Mouse (Mus musculus): ENCODE data around the gene Arhgap45.

Arhgap45 gene

GRCm38 (mm10) chr10:79986963-79987362 lies 29.5 kb upstream of the Arhgap45 start:
- DNase-seq (ENCODE audit: low read depth, low spot score) = no peak

GRCm38 (mm10) chr10:79987771-79988505 lies 28.5 kb upstream of the Arhgap45 start:
- no peak for DNase-seq (ENCODE audit: low read depth, low spot score)

DNA sequence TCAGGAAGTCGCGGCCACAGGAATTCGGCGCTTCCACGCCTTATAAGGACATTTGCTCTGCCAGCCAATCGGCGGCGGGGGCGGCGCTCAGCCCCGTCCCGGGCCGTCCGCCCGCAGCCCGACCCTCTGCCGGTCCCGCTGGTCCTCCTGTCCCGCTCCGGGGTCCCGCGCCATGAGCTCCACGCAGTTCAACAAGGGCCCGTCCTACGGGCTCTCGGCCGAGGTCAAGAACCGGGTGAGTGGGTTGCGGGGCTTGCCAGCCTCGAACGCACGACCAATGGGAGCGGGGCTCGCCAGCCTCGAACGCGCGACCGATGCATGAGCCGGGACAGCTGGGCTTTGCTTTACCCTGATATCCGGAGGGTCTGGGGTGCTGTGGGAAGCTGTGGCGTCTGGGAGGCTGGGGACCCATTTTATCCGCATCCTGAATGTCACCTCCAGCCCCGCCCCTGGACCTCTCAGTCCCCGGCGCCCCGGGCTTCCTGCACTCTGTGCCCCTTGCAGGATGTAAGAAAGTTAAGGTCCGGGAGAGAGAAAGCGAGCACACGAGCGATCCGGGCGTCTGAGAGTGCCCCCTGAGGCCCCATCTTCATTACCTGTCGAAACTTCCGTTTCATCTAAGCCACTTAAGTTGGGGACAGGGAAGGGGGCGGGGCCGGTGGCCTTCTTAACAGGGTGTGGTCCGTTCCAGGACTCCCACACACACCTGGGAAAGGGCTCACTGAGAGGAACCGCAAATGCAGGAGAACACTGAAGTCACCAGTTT lies 27.8 kb upstream of the Arhgap45 start, which contains the start of gene Cnn2:
Cnn2 (plus strand) TSS at position 79 of the 766 bp plus-strand sequence.
- no peak for DNase-seq (ENCODE audit: low read depth, low spot score)

DNA sequence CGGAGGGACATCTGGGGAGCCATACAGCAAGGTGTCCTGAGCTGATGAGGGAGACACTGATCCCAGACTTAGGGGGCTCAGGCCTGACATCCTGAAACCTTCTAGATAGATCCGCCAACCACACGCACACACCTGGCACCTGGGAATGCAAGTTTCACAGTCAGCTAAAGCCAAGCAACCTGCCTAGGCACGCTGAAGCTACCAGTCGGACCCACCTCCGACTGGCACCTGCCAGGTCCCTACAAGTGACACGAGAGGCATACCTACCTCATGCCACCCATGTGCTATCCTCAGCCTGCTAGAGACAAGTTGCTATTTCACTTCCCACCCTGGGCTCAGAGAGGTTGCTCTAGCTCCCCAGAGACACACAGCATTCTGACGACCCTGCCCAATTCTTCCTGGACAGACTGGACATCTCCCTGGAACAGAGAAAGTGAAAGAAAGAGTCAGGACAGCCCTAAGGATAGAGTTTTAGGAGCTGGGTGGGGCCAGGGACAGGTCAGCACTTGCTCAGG lies 27.1 kb upstream of the Arhgap45 start:
- DNase-seq (ENCODE audit: low read depth, low spot score) = no peak

- DNase-seq (ENCODE audit: low read depth, low spot score) = no peak
These were observed 26.6 kb upstream of the Arhgap45 start for GRCm38 (mm10) chr10:79989870-79990269.

DNA sequence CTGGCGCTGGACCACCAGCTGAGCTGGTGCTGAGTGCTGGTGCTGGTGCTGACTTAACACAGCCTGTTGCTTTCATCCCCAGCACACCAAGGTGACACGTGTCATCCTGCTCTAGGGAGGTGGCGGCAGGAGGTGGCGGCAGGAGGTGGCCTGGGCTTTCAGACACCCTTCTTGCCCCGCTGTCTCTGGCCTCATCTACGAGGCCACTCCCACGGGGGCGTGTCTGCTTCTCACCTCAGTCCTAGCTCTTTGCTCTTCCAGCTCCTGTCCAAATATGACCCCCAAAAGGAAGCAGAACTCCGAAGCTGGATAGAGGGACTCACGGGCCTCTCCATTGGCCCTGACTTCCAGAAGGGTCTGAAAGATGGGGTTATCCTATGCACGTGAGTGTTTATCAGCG lies 25.4 kb upstream of the Arhgap45 start:
- DNase-seq (ENCODE audit: low read depth, low spot score) = no peak

DNA sequence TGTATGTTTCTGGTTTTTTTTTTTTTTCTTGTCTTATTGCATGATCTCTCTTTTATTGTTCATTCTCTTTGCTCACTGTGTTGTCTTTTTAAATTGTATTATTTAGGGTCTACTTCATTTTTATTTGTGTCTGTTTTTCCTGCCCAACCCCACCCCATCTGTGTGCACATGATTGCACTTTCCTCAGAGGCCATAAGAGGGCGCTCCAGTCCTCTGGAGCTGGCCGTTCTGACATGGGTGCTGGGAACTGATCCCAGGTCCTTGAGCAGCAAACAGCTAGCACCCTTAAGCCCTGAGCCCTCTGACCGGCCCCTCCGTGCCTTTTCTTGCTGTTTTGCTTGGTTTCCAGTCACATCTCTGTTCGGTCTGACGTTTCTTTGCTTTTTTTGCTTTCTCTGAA lies 24.9 kb upstream of the Arhgap45 start:
- DNase-seq (ENCODE audit: low read depth, low spot score) = no peak

DNA sequence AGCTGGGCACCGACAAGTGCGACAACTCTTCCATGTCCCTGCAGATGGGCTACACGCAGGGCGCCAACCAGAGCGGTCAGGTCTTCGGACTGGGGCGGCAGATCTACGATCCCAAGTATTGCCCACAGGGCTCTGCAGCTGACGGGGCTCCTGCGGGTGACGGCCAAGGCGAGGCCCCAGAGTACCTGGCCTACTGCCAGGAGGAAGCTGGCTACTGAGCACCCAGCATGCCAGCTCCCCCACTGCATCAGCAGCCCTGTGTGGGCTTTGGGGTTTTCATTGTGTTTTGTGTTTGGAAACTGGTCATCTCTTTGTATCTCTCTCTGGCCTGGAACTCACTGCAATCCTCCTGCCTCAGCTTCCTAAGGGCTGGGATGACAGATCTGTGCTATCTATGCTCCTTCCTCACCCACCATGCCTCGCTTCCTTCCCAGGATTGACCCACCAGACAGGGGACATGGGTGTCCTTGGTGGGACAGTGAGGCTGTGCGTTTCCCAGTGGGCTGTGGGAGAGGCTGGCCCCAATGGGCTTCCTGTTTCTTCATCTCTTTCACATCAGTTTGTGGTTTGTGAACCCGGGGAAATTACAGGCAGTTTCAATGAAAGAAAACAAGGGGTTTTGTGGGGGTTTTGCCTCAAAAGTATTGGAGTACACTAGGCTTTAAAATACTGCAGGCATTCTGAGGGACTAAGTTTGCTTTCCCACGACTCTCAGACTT lies 21.9 kb upstream of the Arhgap45 start:
- DNase-seq (ENCODE audit: low read depth, low spot score) = no peak

DNA sequence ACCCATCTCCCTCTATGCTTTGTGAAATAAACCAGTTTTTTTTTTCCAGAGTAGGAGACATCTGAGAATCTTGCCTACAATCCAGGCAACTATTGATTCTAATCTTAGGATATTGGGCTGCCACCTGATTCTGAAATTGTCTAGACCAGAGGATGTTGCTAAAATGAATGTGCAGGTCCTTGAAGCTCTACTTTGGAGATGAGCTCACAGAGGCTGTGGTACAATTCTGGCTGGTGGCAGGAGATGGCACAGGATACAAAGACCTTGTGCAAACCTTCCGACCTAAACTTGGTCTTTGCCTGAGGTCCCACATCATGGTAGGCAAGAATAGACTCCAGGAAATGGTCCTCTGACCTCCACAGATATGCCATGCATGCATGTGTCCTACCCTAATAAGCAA lies 20.8 kb upstream of the Arhgap45 start:
- DNase-seq (ENCODE audit: low read depth, low spot score) = no peak

GRCm38 (mm10) chr10:79996272-79997033 lies 20.0 kb upstream of the Arhgap45 start, which contains the start of gene Abca7:
Gene Abca7, plus strand, starts transcription at chr10:79996494.
- DNase-seq (ENCODE audit: low read depth, low spot score) = peak; percentile 87

- peak; percentile 53 for DNase-seq (ENCODE audit: low read depth, low spot score)
These were observed 19.3 kb upstream of the Arhgap45 start for GRCm38 (mm10) chr10:79997034-79997760.

GRCm38 (mm10) chr10:79997819-79998218 lies 18.6 kb upstream of the Arhgap45 start:
- DNase-seq (ENCODE audit: low read depth, low spot score) = no peak

- no peak for DNase-seq (ENCODE audit: low read depth, low spot score)
These were observed 14.5 kb upstream of the Arhgap45 start for GRCm38 (mm10) chr10:80001945-80002344.

DNA sequence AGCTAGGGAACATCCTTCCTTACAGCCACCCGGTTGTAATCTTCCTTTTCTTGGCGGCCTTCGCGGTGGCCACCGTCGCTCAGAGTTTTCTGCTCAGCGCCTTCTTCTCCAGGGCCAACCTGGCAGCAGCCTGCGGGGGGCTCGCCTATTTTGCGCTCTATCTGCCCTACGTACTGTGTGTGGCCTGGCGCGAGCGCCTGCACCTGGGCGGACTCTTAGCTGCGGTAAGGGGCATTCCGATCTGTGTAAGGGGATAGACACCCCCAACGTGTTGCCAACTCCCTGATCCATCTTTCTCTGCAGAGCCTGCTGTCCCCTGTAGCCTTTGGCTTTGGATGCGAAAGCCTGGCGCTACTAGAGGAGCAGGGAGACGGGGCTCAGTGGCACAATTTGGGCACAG lies 13.6 kb upstream of the Arhgap45 start:
- no peak for DNase-seq (ENCODE audit: low read depth, low spot score)

- DNase-seq (ENCODE audit: low read depth, low spot score) = no peak
These were observed 12.8 kb upstream of the Arhgap45 start for GRCm38 (mm10) chr10:80003374-80004232.

DNA sequence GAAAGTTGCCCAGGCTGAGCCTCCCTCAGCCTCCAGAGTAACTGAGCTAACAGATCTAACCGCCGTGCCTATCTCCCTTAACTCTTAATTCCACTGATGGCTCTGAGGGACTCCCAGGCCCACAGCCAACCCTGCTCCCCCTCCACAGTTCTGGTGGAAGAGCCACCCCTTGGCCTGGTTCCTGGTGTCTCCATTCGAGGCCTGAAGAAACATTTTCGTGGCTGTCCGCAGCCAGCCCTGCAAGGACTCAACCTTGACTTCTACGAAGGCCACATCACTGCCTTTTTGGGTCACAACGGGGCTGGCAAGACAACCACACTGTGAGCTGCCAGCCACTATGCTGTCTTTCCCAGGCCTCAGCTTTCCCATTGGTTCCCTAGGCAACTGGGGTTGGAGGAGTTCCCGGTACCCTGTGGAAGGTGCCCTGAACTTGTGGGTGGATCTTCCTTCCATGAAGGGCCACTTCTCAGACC lies 12.2 kb upstream of the Arhgap45 start:
- no peak for DNase-seq (ENCODE audit: low read depth, low spot score)

GRCm38 (mm10) chr10:80011740-80012139 lies 4.7 kb upstream of the Arhgap45 start:
- DNase-seq (ENCODE audit: low read depth, low spot score) = no peak

GRCm38 (mm10) chr10:80013609-80014008 lies 2.8 kb upstream of the Arhgap45 start:
- DNase-seq (ENCODE audit: low read depth, low spot score) = no peak

- no peak for DNase-seq (ENCODE audit: low read depth, low spot score)
These were observed 1.8 kb upstream of the Arhgap45 start for GRCm38 (mm10) chr10:80014484-80015290.
